ENCODE assay signal across 8 mouse cellular contexts in the genomic region with DNA sequence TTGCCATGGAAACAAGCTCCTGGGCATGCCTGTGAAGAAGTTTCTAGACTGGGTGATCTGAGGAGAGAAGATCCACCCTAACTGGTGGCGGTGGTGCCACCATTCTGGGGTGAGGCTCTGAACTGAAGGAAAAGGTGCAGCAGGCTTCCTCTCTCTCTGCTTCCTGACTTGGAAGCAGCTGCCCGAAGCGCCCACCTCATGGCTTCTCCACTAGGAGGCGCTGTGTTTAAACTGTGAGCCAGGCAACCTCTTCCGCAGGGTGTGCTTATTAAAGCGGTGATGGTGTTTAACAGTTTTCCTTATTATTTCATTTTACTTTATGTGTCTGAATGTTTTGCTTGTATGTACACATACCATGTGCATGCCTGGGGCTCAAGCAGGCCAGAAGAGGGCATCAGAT.
A peak's percentile ranks its signal among the peaks of the same experiment; 100 is the strongest.
DNase-seq lines count a peak whose midpoint lies in the region; ATAC-seq and TF ChIP-seq lines count a peak whose summit lies in the region.

No protein-coding gene starts in this region.

- H3K4me1 ChIP-seq in forebrain, embryonic 10.5 days = no peaks in the 10 kb centered on the region
- no peaks in the 10 kb centered on the region for H3K4me1 ChIP-seq in forebrain, embryonic 13.5 days
- H3K4me1 ChIP-seq in liver, adult 2 months (ENCODE audit: control insufficient read depth, insufficient read depth, low read length) = no peaks in the 10 kb centered on the region
- H3K4me1 ChIP-seq in liver, embryonic 11.5 days (replicated peaks; ENCODE audit: control insufficient read depth, insufficient read depth, low read length) = no peaks in the 10 kb centered on the region

- no peaks in the 10 kb centered on the region for H3K36me3 ChIP-seq in forebrain, embryonic 10.5 days (replicated peaks)
- H3K36me3 ChIP-seq in forebrain, embryonic 13.5 days (ENCODE audit: poor library complexity, severe bottlenecking) = no peaks in the 10 kb centered on the region
- no peaks in the 10 kb centered on the region for H3K36me3 ChIP-seq in liver, adult 2 months (ENCODE audit: control insufficient read depth, insufficient read depth, low read length)
- H3K36me3 ChIP-seq in liver, embryonic 11.5 days (ENCODE audit: control insufficient read depth, insufficient read depth, low read length) = no peaks in the 10 kb centered on the region

- no peak for ATAC-seq in forebrain, embryonic 13.5 days
- ATAC-seq in liver, embryonic 11.5 days (replicated peaks; ENCODE audit: low FRiP score) = no peak

- peak; percentile 53 for DNase-seq in forebrain, embryonic 10.5 days (ENCODE audit: extremely low spot score, low spot score)
- DNase-seq in liver, adult 2 months (ENCODE audit: extremely low read depth, low read depth, low spot score) = no peak
- no peak for DNase-seq in liver, embryonic 11.5 days (ENCODE audit: low spot score)
- peak; percentile 72 for DNase-seq in ES-CJ7 (ENCODE audit: low read depth, low spot score)
- DNase-seq in induced T-regulatory cell, adult 2 months (ENCODE audit: low read depth) = peak; percentile 28
- DNase-seq in MN1 (ENCODE audit: low spot score) = no peak
- no peak for DNase-seq in adrenal gland, postnatal 4 days (ENCODE audit: low spot score in 2 of 2)

- no peak overlapping the region for H3K4me3 ChIP-seq in forebrain, embryonic 10.5 days
- H3K4me3 ChIP-seq in forebrain, embryonic 13.5 days = no peak overlapping the region
- H3K4me3 ChIP-seq in liver, adult 2 months (ENCODE audit: insufficient read depth, low read depth, low read length) = no peak overlapping the region
- H3K4me3 ChIP-seq in liver, embryonic 11.5 days (ENCODE audit: low read depth, low read length) = no peak overlapping the region

- 40% methylated on average over 6 of the region's 6 CpGs for WGBS in forebrain, embryonic 10.5 days
- WGBS in forebrain, embryonic 13.5 days = 50% methylated on average over 6 of the region's 6 CpGs
- 49% methylated on average over 6 of the region's 6 CpGs for WGBS in liver, adult 2 months
- 41% methylated on average over 6 of the region's 6 CpGs for WGBS in liver, embryonic 11.5 days

- no peak overlapping the region for H3K27ac ChIP-seq in forebrain, embryonic 10.5 days
- no peak overlapping the region for H3K27ac ChIP-seq in forebrain, embryonic 13.5 days
- H3K27ac ChIP-seq in liver, adult 2 months (replicated peaks; ENCODE audit: insufficient read depth, low read depth, low read length) = no peak overlapping the region
- no peak overlapping the region for H3K27ac ChIP-seq in liver, embryonic 11.5 days (ENCODE audit: low read depth, low read length)

- H3K9me3 ChIP-seq in forebrain, embryonic 10.5 days = peaks cover 2% of the 10 kb centered on the region; the same call in 1 of the 2 replicates
- H3K9me3 ChIP-seq in forebrain, embryonic 13.5 days (replicated peaks) = no peaks in the 10 kb centered on the region
- H3K9me3 ChIP-seq in liver, embryonic 11.5 days (ENCODE audit: control insufficient read depth, low read length) = no peaks in the 10 kb centered on the region

- no peaks in the 10 kb centered on the region for H3K27me3 ChIP-seq in forebrain, embryonic 10.5 days (ENCODE audit: poor library complexity, severe bottlenecking)
- no peaks in the 10 kb centered on the region for H3K27me3 ChIP-seq in forebrain, embryonic 13.5 days
- no peaks in the 10 kb centered on the region for H3K27me3 ChIP-seq in liver, adult 2 months (ENCODE audit: control insufficient read depth, insufficient read depth, low read length)
- H3K27me3 ChIP-seq in liver, embryonic 11.5 days (replicated peaks; ENCODE audit: control insufficient read depth, insufficient read depth, low read length) = no peaks in the 10 kb centered on the region

- H3K4me2 ChIP-seq in forebrain, embryonic 13.5 days = no peak overlapping the region
- H3K4me2 ChIP-seq in liver, embryonic 11.5 days = no peak overlapping the region

- no peaks in the 10 kb centered on the region for H3K79me2 ChIP-seq in liver, adult 2 months (ENCODE audit: control insufficient read depth, insufficient read depth, low read length)

- peak; percentile 23; the same call in 1 of the 2 replicates for TF ChIP-seq CTCF in liver, adult 2 months (IDR thresholded peaks at IDR 0.05; ENCODE audit: low read depth, low read length)

- no peak for TF ChIP-seq POLR2A in liver, adult 2 months (IDR thresholded peaks at IDR 0.05; ENCODE audit: extremely low read depth, insufficient read depth, low read length)

- H3K9ac ChIP-seq in forebrain, embryonic 13.5 days = no peak overlapping the region
- no peak overlapping the region for H3K9ac ChIP-seq in liver, adult 2 months (ENCODE audit: low read depth, low read length)
- no peak overlapping the region for H3K9ac ChIP-seq in liver, embryonic 11.5 days (ENCODE audit: low read depth, low read length)

Comparison
In these comparisons a context has a peak if more than half of its experiments do, and no peak if none do; other contexts are left out.
1. DNase-seq: peak in forebrain, embryonic 10.5 days (single experiment), ES-CJ7 (single experiment) and induced T-regulatory cell, adult 2 months (single experiment); none in liver, adult 2 months (single experiment), liver, embryonic 11.5 days (single experiment), MN1 (single experiment) and adrenal gland, postnatal 4 days (0 of 2).